Comparison of ENCODE assay signal across 8 mouse cellular contexts in the genomic region with DNA sequence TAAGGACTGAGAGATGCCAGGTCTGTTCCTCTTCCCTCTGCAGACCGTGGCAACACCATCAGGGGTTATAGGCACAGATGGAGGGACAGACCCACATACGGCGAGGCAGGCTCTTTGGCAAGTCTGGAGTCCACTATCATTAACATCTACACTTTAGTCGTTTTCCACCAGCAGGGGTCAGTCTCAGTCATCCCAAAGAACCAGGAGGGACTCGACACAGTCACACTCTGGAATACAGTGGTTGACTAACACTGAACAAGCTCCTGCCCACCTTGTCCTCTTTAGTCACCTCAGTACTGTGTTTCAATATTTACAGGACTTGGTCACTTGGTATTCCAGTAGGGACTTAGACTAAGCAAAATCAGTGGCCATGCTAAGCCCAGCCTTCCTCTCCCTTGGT.
DNase-seq lines count a peak whose midpoint lies in the region; ATAC-seq lines count a peak whose summit lies in the region.

No protein-coding gene starts in this region.

- no peak overlapping the region for H3K9ac ChIP-seq in hindbrain, embryonic 13.5 days
- no peak overlapping the region for H3K9ac ChIP-seq in stomach, embryonic 16.5 days (ENCODE audit: low read length)

- no peaks in the 10 kb centered on the region for H3K36me3 ChIP-seq in hindbrain, embryonic 10.5 days
- no peaks in the 10 kb centered on the region for H3K36me3 ChIP-seq in hindbrain, embryonic 13.5 days
- H3K36me3 ChIP-seq in stomach, embryonic 16.5 days (ENCODE audit: control insufficient read depth, insufficient read depth, low read length): no peaks in the 10 kb centered on the region

- H3K4me1 ChIP-seq in hindbrain, embryonic 10.5 days (replicated peaks): peaks cover 3% of the 10 kb centered on the region; the same call in 1 of the 2 replicates
- H3K4me1 ChIP-seq in hindbrain, embryonic 13.5 days (replicated peaks): peaks cover 6% of the 10 kb centered on the region
- no peaks in the 10 kb centered on the region for H3K4me1 ChIP-seq in stomach, embryonic 16.5 days (ENCODE audit: control insufficient read depth, insufficient read depth, low read length)

- H3K4me3 ChIP-seq in hindbrain, embryonic 10.5 days: no peak overlapping the region
- no peak overlapping the region for H3K4me3 ChIP-seq in hindbrain, embryonic 13.5 days
- no peak overlapping the region for H3K4me3 ChIP-seq in stomach, embryonic 16.5 days (replicated peaks; ENCODE audit: low read length)

- WGBS in hindbrain, embryonic 10.5 days: 34% methylated on average over 5 of the region's 5 CpGs
- 37% methylated on average over 5 of the region's 5 CpGs for WGBS in hindbrain, embryonic 13.5 days
- WGBS in stomach, embryonic 16.5 days: 44% methylated on average over 5 of the region's 5 CpGs

- intact Hi-C loops in heart, postnatal 14 days (cut with DNase I): loop anchor here (1.0 to 5.0 kb wide), 2 partner anchors 101 to 250 kb away; no protein-coding TSS in a partner anchor

- H3K27ac ChIP-seq in hindbrain, embryonic 10.5 days: no peak overlapping the region
- H3K27ac ChIP-seq in hindbrain, embryonic 13.5 days: no peak overlapping the region
- no peak overlapping the region for H3K27ac ChIP-seq in stomach, embryonic 16.5 days (ENCODE audit: low read length)

- no peak for ATAC-seq in hindbrain, embryonic 13.5 days (ENCODE audit: low FRiP score)
- peak; percentile 57 for ATAC-seq in megakaryocyte-erythroid progenitor cell, adult 5-6 weeks (replicated peaks; ENCODE audit: low FRiP score, low TSS enrichment, poor library complexity, severe bottlenecking)
- peak; percentile 56; the same call in 1 of the 2 replicates for ATAC-seq in stomach, embryonic 16.5 days (ENCODE audit: insufficient read depth, low FRiP score)

- no peaks in the 10 kb centered on the region for H3K9me3 ChIP-seq in hindbrain, embryonic 10.5 days
- no peaks in the 10 kb centered on the region for H3K9me3 ChIP-seq in hindbrain, embryonic 13.5 days
- H3K9me3 ChIP-seq in stomach, embryonic 16.5 days (replicated peaks; ENCODE audit: control insufficient read depth, low read length): no peaks in the 10 kb centered on the region

- H3K4me2 ChIP-seq in hindbrain, embryonic 13.5 days: no peak overlapping the region
- no peak overlapping the region for H3K4me2 ChIP-seq in stomach, embryonic 16.5 days (ENCODE audit: low read depth, low read length)

- H3K27me3 ChIP-seq in hindbrain, embryonic 10.5 days (ENCODE audit: insufficient read depth, poor library complexity, severe bottlenecking): no peaks in the 10 kb centered on the region
- no peaks in the 10 kb centered on the region for H3K27me3 ChIP-seq in hindbrain, embryonic 13.5 days
- H3K27me3 ChIP-seq in stomach, embryonic 16.5 days (ENCODE audit: control insufficient read depth, insufficient read depth, low read length): no peaks in the 10 kb centered on the region

- DNase-seq in hindbrain, embryonic 10.5 days (ENCODE audit: low spot score): peak; percentile 61
- DNase-seq in Muller cell, postnatal 12 days (ENCODE audit: inconsistent ontology term): peak; percentile 41
- peak; percentile 30 to 68 for DNase-seq in cerebellum, postnatal 25 days
- DNase-seq in heart, postnatal 14 days: peak; percentile 53 to 73
- DNase-seq in layer of hippocampus, adult 8-10 months (ENCODE audit: low spot score in 2 of 2): peak; percentile 49 to 72
